Mouse (Mus musculus) G1E (cell line): ENCODE measurements around the gene Gm27021. TPM values are rescaled to one million over a fixed set of nuclear protein-coding genes. Genes with fewer than 3 reads are reported as not detected.
A peak's percentile ranks its signal among the peaks of the same experiment; 100 is the strongest.
"Not testable (repeated sequence)": the region's sequence is repeated elsewhere in the genome, so short reads cannot be mapped to it uniquely, and the experiment has no call there.

Experiments used
- ATAC-seq: 2 replicates; pipeline ENCODE4 v1.8.0; 2016; ENCODE audit warnings: mild to moderate bottlenecking; ENCODE audit not compliant: insufficient number of reproducible peaks, poor library complexity, low FRiP score, severe bottlenecking; ENCODE audit errors: extremely low read depth
- DNase-seq: peaks from one replicate; pipeline ENCODE4 v3.0.0; 2012; ENCODE audit warnings: low spot score
- H3K27me3 ChIP-seq: 2 replicates; pipeline ENCODE4 v1.6.1; 2012; ENCODE audit warnings: mild to moderate bottlenecking, low read length, inconsistent platforms; ENCODE audit not compliant: insufficient read depth
- H3K36me3 ChIP-seq: replicated peaks from 2 replicates; pipeline ENCODE3; 2012; ENCODE audit warnings: mild to moderate bottlenecking, inconsistent platforms
- H3K4me1 ChIP-seq: 2 replicates; pipeline ENCODE4 v1.6.1; 2012; ENCODE audit warnings: low read depth, low read length, inconsistent platforms, mixed read lengths; ENCODE audit not compliant: insufficient read depth
- H3K4me3 ChIP-seq: 2 replicates; pipeline ENCODE4 v1.5.1; 2012; ENCODE audit warnings: low read depth, mild to moderate bottlenecking, inconsistent platforms, low read length, moderate library complexity, mixed read lengths
- H3K9me3 ChIP-seq: replicated peaks from 2 replicates; pipeline ENCODE4 v1.6.1; 2012; ENCODE audit warnings: inconsistent platforms
- CTCF ChIP-seq: IDR thresholded peaks from 2 replicates; pipeline ENCODE4 v1.5.1; 2012; ENCODE audit warnings: low read depth, low read length, inconsistent platforms, mixed read lengths
- GATA1 ChIP-seq: IDR thresholded peaks from 2 replicates; pipeline ENCODE4 v1.6.1; 2012; ENCODE audit warnings: borderline replicate concordance, low read length, inconsistent platforms, mixed read lengths
- GATA2 ChIP-seq: IDR thresholded peaks from 2 replicates; pipeline ENCODE4 v1.6.1; 2012; ENCODE audit warnings: low read depth, low read length, inconsistent platforms, borderline replicate concordance
- POLR2AphosphoS5 ChIP-seq: IDR thresholded peaks from 2 replicates; pipeline ENCODE4 v1.6.1; 2012; ENCODE audit warnings: low read depth, low read length, inconsistent platforms; ENCODE audit not compliant: insufficient replicate concordance
- TAL1 ChIP-seq: conservative IDR thresholded peaks from 2 replicates; pipeline ENCODE4 v1.6.1; 2012; ENCODE audit warnings: low read depth, low read length, inconsistent platforms, mixed read lengths
- polyA plus RNA-seq: library from polyadenylated mRNA; stranded (reverse); fragments of >175 nt; gene quantifications from 2 replicates; pipeline ENCODE4 v1.2.3, GENCODE M21; 2012
- total RNA-seq, 2 experiments: library from RNA; stranded (forward) in 1 of 2; stranded (reverse) in 1 of 2; fragments of 200-1000 nt in 1 of 2; fragments of >200 nt in 1 of 2; fragmentation: Nextera tagmentation in 1 of 2; gene quantifications; 2 replicates each; pipeline ENCODE4 v1.2.3; 2014 to 2017

The Gm27021 gene
- total and polyA plus RNA-seq, 3 experiments = 0.77 TPM; not detected in 2

GRCm38 (mm10) chr8:120681113-120681512 lies 13.2 kb upstream of the Gm27021 start:
- Histone ChIP-seq H3K9me3 (no peaks in the 10 kb centered on the region), H3K27me3 (peaks cover 3% of the 10 kb centered on the region; the same call in 1 of the 2 replicates), H3K4me1 (peaks cover 16% of the 10 kb centered on the region), H3K4me3 (no peak overlapping the region), H3K36me3 (peaks cover 11% of the 10 kb centered on the region)
- ATAC-seq (no peak), DNase-seq (no peak)
- TF ChIP-seq GATA2 (no peak), TAL1 (no peak), CTCF (no peak), GATA1 (no peak), POLR2AphosphoS5 (no peak)

- ATAC-seq, H3K4me3 ChIP-seq, H3K27me3 ChIP-seq, H3K9me3 ChIP-seq, DNase-seq: not testable (repeated sequence)
- peaks cover 19% of the 10 kb centered on the region for H3K4me1 ChIP-seq
- peaks cover 17% of the 10 kb centered on the region for H3K36me3 ChIP-seq
These were observed 12.5 kb upstream of the Gm27021 start for GRCm38 (mm10) chr8:120680405-120680804.

GRCm38 (mm10) chr8:120679629-120680387 lies 11.9 kb upstream of the Gm27021 start:
- H3K27me3 ChIP-seq = peaks cover 3% of the 10 kb centered on the region; the same call in 1 of the 2 replicates
- TF ChIP-seq TAL1 (no peak), POLR2AphosphoS5 (no peak), GATA2 (no peak), CTCF (no peak), GATA1 (no peak)
- no peak for ATAC-seq
- no peak overlapping the region for H3K4me3 ChIP-seq
- peaks cover 20% of the 10 kb centered on the region for H3K36me3 ChIP-seq
- no peaks in the 10 kb centered on the region for H3K9me3 ChIP-seq
- DNase-seq = no peak
- peaks cover 19% of the 10 kb centered on the region for H3K4me1 ChIP-seq

- Histone ChIP-seq H3K4me1 (peaks cover 22% of the 10 kb centered on the region), H3K27me3 (peaks cover 3% of the 10 kb centered on the region; the same call in 1 of the 2 replicates), H3K9me3 (no peaks in the 10 kb centered on the region), H3K36me3 (peaks cover 30% of the 10 kb centered on the region), H3K4me3 (no peak overlapping the region)
- peak; percentile 49 for DNase-seq
- no peak for ATAC-seq
- TF ChIP-seq CTCF (peak; percentile 62), GATA1 (no peak)
These were observed 10.6 kb upstream of the Gm27021 start for GRCm38 (mm10) chr8:120678447-120678846.

- Histone ChIP-seq H3K4me1 (peaks cover 47% of the 10 kb centered on the region), H3K27me3 (no peaks in the 10 kb centered on the region), H3K36me3 (peaks cover 57% of the 10 kb centered on the region), H3K9me3 (no peaks in the 10 kb centered on the region), H3K4me3 (no peak overlapping the region)
- TF ChIP-seq TAL1 (no peak), POLR2AphosphoS5 (0 out of 2 replicates have a peak, but pooled peaks have one; percentile 51), GATA1 (no peak), CTCF (no peak)
- ATAC-seq (no peak), DNase-seq (no peak)
These were observed 7.8 kb upstream of the Gm27021 start for GRCm38 (mm10) chr8:120675718-120676117.

GRCm38 (mm10) chr8:120673298-120673697 lies 5.4 kb upstream of the Gm27021 start:
- DNase-seq (no peak), ATAC-seq (no peak)
- Histone ChIP-seq H3K27me3 (no peaks in the 10 kb centered on the region), H3K36me3 (peaks cover 70% of the 10 kb centered on the region), H3K4me3 (no peak overlapping the region), H3K9me3 (no peaks in the 10 kb centered on the region), H3K4me1 (peaks cover 51% of the 10 kb centered on the region)
- TF ChIP-seq TAL1 = no peak
- no peak for TF ChIP-seq CTCF

- H3K27me3 ChIP-seq = no peaks in the 10 kb centered on the region
- H3K4me3 ChIP-seq = peak overlapping the region; percentile 8; the same call in 1 of the 2 replicates
- H3K9me3 ChIP-seq = no peaks in the 10 kb centered on the region
- TF ChIP-seq POLR2AphosphoS5 (no peak), GATA1 (no peak), GATA2 (no peak), TAL1 (no peak), CTCF (no peak)
- DNase-seq (no peak), ATAC-seq (no peak)
- peaks cover 69% of the 10 kb centered on the region for H3K36me3 ChIP-seq
- peaks cover 50% of the 10 kb centered on the region for H3K4me1 ChIP-seq
These were observed 4.8 kb upstream of the Gm27021 start for GRCm38 (mm10) chr8:120672626-120673229.
